Mouse (Mus musculus): ENCODE results near the gene Pcgf1.

The Pcgf1 gene

DNA sequence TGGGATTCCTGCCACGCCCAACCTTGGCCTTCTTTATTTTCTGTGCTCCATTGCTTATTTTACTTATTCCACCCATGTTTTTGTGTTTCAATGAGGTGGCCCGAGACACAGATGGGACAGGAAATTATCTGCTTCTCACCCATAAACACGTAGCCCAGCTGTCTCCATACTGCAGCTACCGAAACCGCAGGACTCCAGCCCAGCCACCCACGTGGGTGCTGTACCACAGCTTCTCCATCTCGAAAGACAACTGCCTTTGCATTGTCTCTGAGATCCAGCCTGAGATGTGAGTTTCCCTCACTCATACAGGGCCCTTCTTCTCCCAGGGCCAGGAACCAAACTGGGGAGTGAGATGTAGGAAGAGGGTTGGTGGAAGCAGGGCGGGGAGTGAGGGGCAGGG is 11.7 kb upstream of the Pcgf1 start:
- DNase-seq (ENCODE audit: low read depth, low spot score), result no peak

- DNase-seq (ENCODE audit: low read depth, low spot score), result no peak
Observed at GRCm38 (mm10) chr6:83066441-83066840, 11.2 kb upstream of the Pcgf1 start.

DNA sequence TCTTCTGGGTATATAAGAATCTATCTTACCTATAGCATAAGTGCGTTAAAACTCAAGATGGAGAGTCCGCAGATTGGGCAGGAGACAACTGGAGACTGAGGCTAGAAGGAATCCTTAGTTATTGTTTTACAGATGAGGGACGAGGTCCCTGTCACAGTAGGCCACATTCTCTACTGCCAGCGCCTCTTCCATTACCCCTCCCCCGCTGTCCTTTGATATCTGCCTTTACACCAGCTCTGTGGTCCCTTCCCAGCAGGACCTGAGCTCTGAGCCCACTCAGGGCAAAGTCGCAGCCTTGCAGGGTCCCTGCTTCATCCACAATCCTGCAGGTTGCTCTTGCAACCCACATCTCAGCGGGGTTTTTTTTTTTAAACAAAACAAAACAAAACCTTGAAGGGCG is 9.4 kb upstream of the Pcgf1 start:
- no peak for DNase-seq (ENCODE audit: low read depth, low spot score)

DNA sequence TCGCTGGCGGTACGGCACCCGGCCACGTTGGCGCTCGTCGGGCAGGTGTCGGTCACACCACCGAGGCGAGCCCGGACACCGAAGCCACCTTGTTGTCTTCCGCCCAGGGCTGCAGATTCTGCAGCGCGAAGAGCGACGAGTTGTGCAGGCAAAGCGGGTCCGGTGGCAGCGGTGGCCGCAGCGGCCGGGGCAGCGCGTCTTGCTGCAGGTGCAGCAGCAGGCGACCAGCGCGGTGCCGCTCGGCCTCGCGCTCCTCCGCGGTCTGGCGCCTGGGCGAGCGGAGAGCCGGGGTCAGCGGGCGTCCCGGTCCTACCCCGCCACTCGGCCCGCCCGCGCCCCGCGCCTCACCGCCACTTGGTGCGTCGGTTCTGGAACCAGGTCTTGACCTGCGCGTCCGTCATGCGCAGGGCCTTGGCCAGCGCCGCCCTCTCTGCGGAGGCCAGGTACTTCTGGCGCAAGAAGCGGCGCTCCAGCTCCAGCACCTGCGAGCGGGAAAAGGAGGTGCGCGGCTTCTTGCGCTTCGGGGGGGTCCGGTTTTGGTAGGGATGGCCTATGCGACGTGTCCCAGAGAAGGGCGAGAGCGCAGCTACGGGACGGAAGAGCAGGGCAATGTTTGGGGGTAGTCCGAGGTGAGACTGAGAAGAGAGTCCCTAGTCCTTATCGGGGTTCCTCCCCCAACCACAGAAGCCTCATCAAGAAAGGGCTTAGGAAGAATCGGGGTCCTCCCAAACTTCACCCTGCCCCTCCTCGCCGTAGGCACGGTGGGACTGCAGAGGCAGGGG is 8.8 kb upstream of the Pcgf1 start:
- DNase-seq (ENCODE audit: low read depth, low spot score), result no peak

- no peak for DNase-seq (ENCODE audit: low read depth, low spot score)
Observed at GRCm38 (mm10) chr6:83069488-83070246, 8.0 kb upstream of the Pcgf1 start.

GRCm38 (mm10) chr6:83070247-83070310 is 7.6 kb upstream of the Pcgf1 start, which contains the start of gene Tlx2:
Gene Tlx2, minus strand, starts transcription at chr6:83070293.
- no peak for DNase-seq (ENCODE audit: low read depth, low spot score)

DNA sequence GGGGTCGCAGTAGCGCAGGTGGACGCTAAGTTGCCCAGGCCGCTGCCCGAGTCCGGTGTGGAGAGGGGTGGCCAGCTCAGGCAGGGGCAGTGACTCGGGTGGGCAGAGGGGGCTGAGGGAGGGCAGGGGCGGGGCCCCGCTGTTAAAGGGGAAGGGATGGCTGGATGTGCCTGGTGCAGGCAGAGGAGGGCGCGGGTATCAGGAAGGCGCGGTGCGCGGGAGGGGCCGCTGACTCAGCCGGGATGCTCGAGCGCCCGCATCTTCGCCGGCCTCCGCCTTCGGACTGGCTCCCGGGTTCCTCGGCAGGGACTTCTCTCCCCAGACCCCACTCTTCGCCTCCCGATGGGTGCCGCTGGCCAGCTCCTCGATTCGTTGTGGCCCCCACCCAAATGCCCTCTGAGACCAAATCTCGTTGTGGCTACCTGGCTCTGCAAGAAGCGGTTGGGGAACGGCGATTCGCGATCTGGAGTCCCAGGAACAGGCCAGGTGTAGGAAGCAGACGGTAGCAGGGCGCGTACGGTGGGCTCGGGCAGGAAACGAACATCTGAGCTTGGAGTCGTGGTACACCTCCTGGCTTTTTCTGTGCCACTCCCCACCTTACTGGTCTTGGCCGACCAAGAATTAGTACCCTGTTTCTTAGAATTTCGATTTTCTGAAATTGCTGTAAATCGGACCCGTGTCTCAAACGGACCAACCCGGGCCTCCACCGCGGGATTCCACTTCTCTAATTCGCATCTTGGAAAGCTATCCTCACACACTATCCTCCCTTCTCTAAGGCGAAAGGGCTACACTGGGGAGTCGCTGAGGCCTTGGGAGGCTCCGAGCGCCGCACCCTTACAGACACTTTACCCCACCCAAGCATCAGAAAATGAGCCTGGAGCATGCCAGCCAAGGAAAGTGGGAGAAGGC is 7.1 kb upstream of the Pcgf1 start:
- no peak for DNase-seq (ENCODE audit: low read depth, low spot score)

- DNase-seq (ENCODE audit: low read depth, low spot score), result no peak
Observed at GRCm38 (mm10) chr6:83071220-83071619, 6.4 kb upstream of the Pcgf1 start.

GRCm38 (mm10) chr6:83074979-83075378 is 2.7 kb upstream of the Pcgf1 start:
- no peak for DNase-seq (ENCODE audit: low read depth, low spot score)

DNA sequence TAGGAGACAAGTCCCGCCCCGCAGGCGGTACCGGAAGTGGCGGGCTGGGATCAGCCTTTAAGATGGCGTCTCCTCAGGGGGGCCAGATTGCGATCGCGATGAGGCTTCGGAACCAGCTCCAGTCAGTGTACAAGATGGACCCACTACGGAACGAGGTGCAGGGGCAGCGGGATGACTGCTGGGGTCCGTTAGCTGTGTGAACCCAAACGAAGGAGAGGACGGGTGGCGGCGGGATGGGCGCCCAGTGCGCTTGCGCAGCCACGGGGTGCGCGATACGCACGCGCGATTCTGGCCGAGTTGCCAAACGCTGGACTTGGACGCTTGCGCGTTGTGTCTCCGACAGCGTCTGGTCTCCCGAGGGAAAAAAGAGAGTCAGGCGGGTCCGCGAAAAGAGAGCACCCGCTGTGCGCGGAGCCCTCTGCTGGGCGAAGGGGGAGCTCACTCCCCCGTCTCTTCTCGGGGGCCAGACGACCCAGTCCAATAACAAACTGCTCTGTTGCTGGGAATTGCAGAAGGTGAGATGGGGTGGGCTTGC is 722 bp downstream of the Pcgf1 start:
- peak; percentile 98 for DNase-seq (ENCODE audit: low read depth, low spot score)

- DNase-seq (ENCODE audit: low read depth, low spot score), result no peak
Observed at GRCm38 (mm10) chr6:83080210-83080609, 2.5 kb downstream of the Pcgf1 start.

GRCm38 (mm10) chr6:83083497-83083896 is 5.8 kb downstream of the Pcgf1 start:
- DNase-seq (ENCODE audit: low read depth, low spot score), result no peak

DNA sequence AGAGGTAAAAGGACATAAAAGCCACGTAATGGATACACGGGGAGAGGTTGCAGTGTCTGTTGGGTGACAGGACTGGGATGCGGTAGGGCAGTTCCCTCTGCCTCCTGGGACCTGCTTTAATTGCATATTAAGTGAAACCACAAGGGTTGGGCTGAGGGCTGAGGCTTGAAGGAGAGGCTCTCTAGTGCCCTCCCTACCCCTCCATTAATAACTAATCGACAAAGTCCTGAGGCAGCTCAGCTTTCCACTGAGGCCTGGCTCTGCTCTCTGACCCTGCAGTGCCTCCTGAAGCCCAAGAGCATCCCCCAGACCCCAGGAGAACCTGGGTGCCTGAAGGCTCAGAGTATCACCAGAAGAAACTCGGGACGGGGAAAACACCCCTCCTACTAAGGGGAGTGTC is 6.8 kb downstream of the Pcgf1 start:
- DNase-seq (ENCODE audit: low read depth, low spot score), result no peak

- DNase-seq (ENCODE audit: low read depth, low spot score), result no peak
Observed at GRCm38 (mm10) chr6:83086121-83087035, 8.7 kb downstream of the Pcgf1 start, which contains the start of gene Lbx2. Gene Lbx2, plus strand, starts transcription at chr6:83086367.

- DNase-seq (ENCODE audit: low read depth, low spot score), result no peak
Observed at GRCm38 (mm10) chr6:83087205-83087925, 9.7 kb downstream of the Pcgf1 start.

- DNase-seq (ENCODE audit: low read depth, low spot score), result no peak
Observed at GRCm38 (mm10) chr6:83087926-83088260, 10.2 kb downstream of the Pcgf1 start.

DNA sequence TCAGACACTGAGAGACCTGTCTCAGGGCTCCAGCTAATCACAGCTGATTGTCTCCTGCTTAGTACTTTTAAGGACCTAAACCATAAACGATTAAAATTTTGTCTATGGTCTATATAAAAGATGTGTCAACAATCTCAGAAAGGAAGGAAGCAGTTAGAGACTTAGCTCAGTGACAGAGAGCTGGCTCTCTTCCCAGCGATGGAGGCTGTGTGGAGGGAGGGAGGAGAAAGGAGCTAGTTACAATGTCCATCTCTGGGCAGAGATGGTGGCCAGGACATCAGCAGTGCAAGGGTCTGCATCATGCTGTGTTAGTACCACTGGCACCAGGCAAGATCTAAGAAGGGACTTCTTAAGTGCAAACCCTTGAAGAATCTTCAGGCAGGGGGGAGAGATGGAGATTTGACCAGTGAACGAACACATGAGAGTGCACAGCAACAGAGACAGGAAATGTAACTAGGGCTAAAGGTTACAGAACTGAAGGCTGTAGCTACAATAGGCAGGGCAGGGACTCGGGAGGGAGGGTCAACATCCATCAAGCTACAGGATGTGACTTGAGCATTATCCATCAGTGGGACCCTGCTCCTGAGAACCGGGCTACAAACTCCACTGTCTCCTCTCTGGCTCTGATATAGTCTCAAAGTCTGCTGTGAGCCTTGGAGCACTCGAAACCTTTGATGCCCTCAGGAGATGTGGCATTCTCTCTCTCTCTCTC is 14.9 kb downstream of the Pcgf1 start:
- DNase-seq (ENCODE audit: low read depth, low spot score), result no peak

DNA sequence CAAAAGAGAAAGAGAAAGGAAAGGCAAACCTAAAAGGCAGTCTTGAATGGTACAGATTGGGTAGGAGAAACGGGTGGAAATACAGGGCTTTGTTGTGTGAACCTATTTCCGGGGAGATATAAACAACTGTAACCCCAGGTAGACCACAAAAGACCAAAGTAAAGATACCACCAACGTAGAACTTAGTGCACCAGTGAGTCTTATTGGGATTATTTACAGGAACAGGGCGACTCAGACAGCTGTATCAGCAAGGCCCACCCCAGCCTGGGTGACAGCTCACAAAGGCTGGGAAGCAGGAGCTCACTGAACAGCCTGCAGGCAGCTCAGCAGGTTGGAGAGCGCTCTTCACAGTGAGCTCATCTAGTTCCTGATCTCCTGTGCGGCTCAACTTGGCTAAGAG is 18.3 kb downstream of the Pcgf1 start:
- no peak for DNase-seq (ENCODE audit: low read depth, low spot score)

DNA sequence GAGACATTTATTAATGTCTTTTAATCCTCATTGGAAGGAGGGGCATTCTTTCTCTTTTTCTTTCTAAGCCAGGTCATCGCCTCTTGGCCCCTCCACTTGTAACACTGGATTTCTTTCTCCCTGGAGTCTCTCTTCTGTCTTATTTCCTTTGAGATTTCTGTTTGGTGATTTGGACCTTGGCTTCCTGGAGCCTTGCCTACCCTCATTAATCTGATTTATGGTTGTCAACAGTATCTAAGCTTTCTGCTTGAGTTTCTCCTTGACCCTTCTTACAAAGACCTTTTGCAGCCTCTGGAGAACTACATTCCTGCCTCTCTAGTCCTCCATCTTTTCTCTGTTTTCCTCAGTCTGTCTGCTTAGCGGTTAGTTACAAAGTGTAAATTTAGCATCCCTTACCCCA is 20.7 kb downstream of the Pcgf1 start:
- no peak for DNase-seq (ENCODE audit: low read depth, low spot score)

GRCm38 (mm10) chr6:83101316-83101687 is 23.6 kb downstream of the Pcgf1 start, which contains the start of the genes Ccdc142 and Gm42688:
Gene Ccdc142, plus strand, starts transcription at chr6:83101601.
Gene Gm42688, plus strand, starts transcription at chr6:83101617.
- peak; percentile 73 for DNase-seq (ENCODE audit: low read depth, low spot score)
